In genomic region chr14:59504831-59505230, GRCm38 (mm10) we compare ENCODE assay signal across 21 mouse cellular contexts.
DNase-seq lines count a peak whose midpoint lies in the region; ATAC-seq lines count a peak whose summit lies in the region.
"Had no signal": no experiment of that assay in that cellular context is flagged by ENCODE, and none has a peak within 500 bp of the region (broad histone marks: within the 10 kb centered on the region; RNA-seq: fewer than 3 reads in every experiment).

No protein-coding gene starts in this region.

- H3K27ac ChIP-seq in intestine, embryonic 15.5 days, result no peak overlapping the region
- H3K27ac ChIP-seq: embryonic facial prominence, embryonic 10.5 days; forebrain, embryonic 13.5 days; gastrocnemius, adult 2 months; heart, adult 2 months; hindbrain, embryonic 10.5 days; hindbrain, embryonic 14.5 days had no signal

- H3K4me3 ChIP-seq in intestine, embryonic 15.5 days (replicated peaks), result no peak overlapping the region
- H3K4me3 ChIP-seq: embryonic facial prominence, embryonic 10.5 days; forebrain, embryonic 13.5 days; gastrocnemius, adult 2 months; heart, adult 2 months; heart, embryonic 12.5 days; hindbrain, embryonic 10.5 days had no signal

- DNase-seq in spleen, postnatal 36 days (ENCODE audit: low spot score in 2 of 2), result peak; percentile 23 to 37
- DNase-seq in spleen, adult 12 weeks (ENCODE audit: low spot score), result no peak
- DNase-seq in cerebellum, adult 9-11 months, result no peak
- DNase-seq: adrenal gland, postnatal 14 days; cerebellum, adult 11-12 months; cerebellum, adult 9-10 months; cerebellum, postnatal 36 days; forebrain, postnatal 0 days; gastrocnemius, adult 2 months; gastrocnemius, postnatal 36 days; heart, adult 2 months had no signal

- no peaks in the 10 kb centered on the region for H3K4me1 ChIP-seq in intestine, embryonic 15.5 days (replicated peaks)
- H3K4me1 ChIP-seq: embryonic facial prominence, embryonic 10.5 days; forebrain, embryonic 13.5 days; heart, embryonic 12.5 days; hindbrain, embryonic 10.5 days had no signal

- WGBS in intestine, embryonic 15.5 days, result 90% methylated on average over 8 of the region's 8 CpGs

- H3K4me2 ChIP-seq in intestine, embryonic 15.5 days (replicated peaks), result no peak overlapping the region
- H3K4me2 ChIP-seq: forebrain, embryonic 13.5 days; heart, embryonic 12.5 days; hindbrain, embryonic 14.5 days had no signal

- no peaks in the 10 kb centered on the region for H3K9me3 ChIP-seq in intestine, embryonic 15.5 days
- H3K9me3 ChIP-seq: embryonic facial prominence, embryonic 10.5 days; forebrain, embryonic 13.5 days; heart, embryonic 12.5 days; hindbrain, embryonic 10.5 days had no signal

- ATAC-seq in common myeloid progenitor, adult 5-6 weeks (replicated peaks; ENCODE audit: low read depth, poor library complexity, severe bottlenecking), result peak; percentile 58; the same call in 1 of the 2 replicates
- ATAC-seq in neutrophil, adult 5-6 weeks (ENCODE audit: extremely low read depth, insufficient number of reproducible peaks, low FRiP score, poor library complexity, severe bottlenecking), result 0 out of 2 replicates have a peak, but pooled peaks have one; percentile 33
- ATAC-seq in intestine, embryonic 15.5 days, result no peak
- ATAC-seq: activated CD4-positive, CD25-positive, alpha-beta regulatory T cell, adult 4 months; forebrain, embryonic 13.5 days; forebrain, postnatal 0 days; Patski had no signal

- no peaks in the 10 kb centered on the region for H3K36me3 ChIP-seq in intestine, embryonic 15.5 days
- H3K36me3 ChIP-seq: embryonic facial prominence, embryonic 10.5 days; hindbrain, embryonic 10.5 days had no signal

- no peak overlapping the region for H3K9ac ChIP-seq in intestine, embryonic 15.5 days
- H3K9ac ChIP-seq: forebrain, embryonic 13.5 days; forebrain, postnatal 0 days; heart, embryonic 12.5 days; hindbrain, embryonic 14.5 days had no signal

- no peaks in the 10 kb centered on the region for H3K27me3 ChIP-seq in intestine, embryonic 15.5 days (replicated peaks)
- H3K27me3 ChIP-seq: forebrain, embryonic 13.5 days; heart, embryonic 12.5 days; Patski had no signal

Comparison
In these comparisons a context has a peak if more than half of its experiments do, and no peak if none do; other contexts are left out.
1. DNase-seq: peak in spleen, postnatal 36 days (2 of 2); none in spleen, adult 12 weeks (single experiment) and cerebellum, adult 9-11 months (single experiment).